Mouse (Mus musculus): ENCODE results near the gene Gzma. TPM values are rescaled to one million over a fixed set of nuclear protein-coding genes. Genes with fewer than 3 reads are reported as not detected.
A peak's percentile ranks its signal among the peaks of the same experiment; 100 is the strongest.

The Gzma gene
- total RNA-seq, 2 experiments from 2014 or later, result not detected

GRCm38 (mm10) chr13:113046211-113046883 lies 54.4 kb downstream of the Gzma start, which contains the start of gene Gpx8:
Gene Gpx8, minus strand, starts transcription at chr13:113046410.
- DNase-seq (ENCODE audit: low spot score), result peak; percentile 41

- DNase-seq (ENCODE audit: low spot score), result no peak
These were observed 55.2 kb downstream of the Gzma start for GRCm38 (mm10) chr13:113045458-113046110.

GRCm38 (mm10) chr13:113044876-113045275 lies 55.9 kb downstream of the Gzma start:
- no peak for DNase-seq (ENCODE audit: low spot score)

Other genes starting within 250 kb of the Gzma start
- gene Mtrex, start 173.6 kb downstream of the Gzma start, total RNA-seq (2021), result 10 to 100 TPM; 28.4 to 30.8 TPM
- 10 to 100 TPM; 15.4 to 15.8 TPM for gene Dhx29, start 173.5 kb downstream of the Gzma start, total RNA-seq (2021)
- gene Ccno, start 113.2 kb downstream of the Gzma start, total RNA-seq (2021), result not detected
- gene Mcidas, start 107.1 kb downstream of the Gzma start, total RNA-seq (2021), result not detected
- not detected for gene Cdc20b, start 65.9 kb downstream of the Gzma start, total RNA-seq (2021)
- 1 to 10 TPM; 4.2 to 4.9 TPM for gene Gpx8, start 54.6 kb downstream of the Gzma start, total RNA-seq (2021)
- gene Esm1, start 108.7 kb upstream of the Gzma start, total RNA-seq (2021), result under 1 TPM; 0.11 to 0.40 TPM
- not detected for gene Gzmk, start 124.9 kb upstream of the Gzma start, total RNA-seq (2021)
- 1 to 10 TPM; 1.3 to 1.4 TPM for gene BC067074, start 192.2 kb upstream of the Gzma start, total RNA-seq (2021)

Data from gastrocnemius, adult 18-20 months (tissue).